Mouse (Mus musculus) lung, postnatal 4 days (tissue): ENCODE measurements around the gene Hsd17b11.

Experiments used
- DNase-seq, 2 experiments: peaks; one replicate each; pipeline ENCODE4 v3.0.0; 2021

The Hsd17b11 gene

DNA sequence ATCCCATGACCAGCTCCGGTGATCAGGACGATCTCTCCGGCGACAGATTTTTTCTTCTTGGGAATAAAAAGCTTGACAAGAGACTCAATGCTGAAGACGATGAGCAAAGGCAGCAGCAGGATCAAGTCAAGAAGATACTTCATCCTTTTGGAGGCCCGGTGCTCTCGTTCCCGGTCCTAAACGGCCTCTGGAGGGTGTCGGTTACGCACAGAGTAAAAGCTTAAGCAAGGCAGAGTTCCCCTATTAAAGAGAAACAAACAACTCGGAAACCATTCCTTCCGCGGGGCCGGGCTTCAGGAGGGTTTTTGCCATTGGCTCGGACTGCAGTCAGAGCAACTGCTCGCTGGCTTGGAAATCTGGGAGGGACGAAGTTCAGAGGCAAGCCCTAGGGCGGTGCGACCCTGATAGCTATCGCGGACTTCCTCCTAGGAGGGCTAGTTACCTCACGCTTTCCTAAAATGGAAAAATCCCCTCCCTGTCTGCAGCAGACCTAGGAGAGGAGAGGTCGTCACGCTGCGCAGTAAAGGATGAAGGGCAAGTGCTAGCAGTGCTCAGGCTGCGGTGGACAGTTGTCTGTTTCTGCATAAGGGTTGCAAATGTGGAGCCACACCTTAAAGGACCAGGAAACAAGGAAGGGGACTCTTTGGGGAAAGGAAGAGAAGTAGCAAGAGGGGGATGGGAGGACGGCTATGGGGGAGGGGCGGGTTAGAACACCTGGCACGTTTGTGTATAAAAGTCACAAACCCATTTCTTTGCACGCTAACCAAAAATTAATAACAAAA lies at the start of gene Hsd17b11:
TSS of gene Hsd17b11 (minus strand) at position 323 of the 782 bp plus-strand sequence.
- peak; percentile 90 to 93 for DNase-seq

DNA sequence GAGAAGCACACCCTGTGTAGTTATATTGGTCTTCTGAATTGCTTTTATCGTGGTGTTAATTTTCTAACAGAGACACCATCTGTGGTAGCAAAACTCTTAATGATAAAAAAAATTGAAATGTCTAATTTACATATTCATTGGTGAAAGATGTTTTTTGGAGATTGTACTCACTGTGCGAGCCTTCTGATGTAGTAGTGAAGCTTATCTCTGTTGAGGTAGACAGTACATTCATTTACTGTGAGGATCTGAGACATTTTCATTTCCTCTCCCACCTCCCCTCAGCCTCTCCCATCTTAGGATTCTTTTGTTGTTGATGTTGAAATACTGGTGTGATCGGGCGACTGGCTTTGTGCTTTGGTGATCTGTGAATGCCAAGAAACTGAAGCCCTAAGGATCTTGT lies 49.3 kb upstream of the Hsd17b11 start:
- DNase-seq = no peak

DNA sequence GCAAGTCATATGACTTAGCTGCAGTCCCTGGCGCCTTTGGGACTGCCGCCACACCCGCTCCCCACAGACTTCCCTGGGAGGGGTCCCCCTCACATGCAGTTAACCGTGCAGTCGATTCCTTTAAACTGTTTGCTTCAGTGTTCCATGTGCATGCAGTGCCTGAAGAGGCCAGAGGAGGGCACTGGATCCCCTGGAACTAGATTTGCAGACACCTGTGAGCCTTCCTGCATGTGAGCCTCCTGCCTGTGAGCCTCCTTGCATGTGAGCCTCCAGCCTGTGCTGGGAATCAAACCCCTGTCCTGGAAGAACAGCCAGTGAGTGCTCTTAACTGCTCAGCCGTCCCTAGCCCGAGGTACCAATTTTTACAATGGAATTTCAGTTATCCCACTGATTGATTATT lies 47.0 kb upstream of the Hsd17b11 start:
- no peak for DNase-seq

DNA sequence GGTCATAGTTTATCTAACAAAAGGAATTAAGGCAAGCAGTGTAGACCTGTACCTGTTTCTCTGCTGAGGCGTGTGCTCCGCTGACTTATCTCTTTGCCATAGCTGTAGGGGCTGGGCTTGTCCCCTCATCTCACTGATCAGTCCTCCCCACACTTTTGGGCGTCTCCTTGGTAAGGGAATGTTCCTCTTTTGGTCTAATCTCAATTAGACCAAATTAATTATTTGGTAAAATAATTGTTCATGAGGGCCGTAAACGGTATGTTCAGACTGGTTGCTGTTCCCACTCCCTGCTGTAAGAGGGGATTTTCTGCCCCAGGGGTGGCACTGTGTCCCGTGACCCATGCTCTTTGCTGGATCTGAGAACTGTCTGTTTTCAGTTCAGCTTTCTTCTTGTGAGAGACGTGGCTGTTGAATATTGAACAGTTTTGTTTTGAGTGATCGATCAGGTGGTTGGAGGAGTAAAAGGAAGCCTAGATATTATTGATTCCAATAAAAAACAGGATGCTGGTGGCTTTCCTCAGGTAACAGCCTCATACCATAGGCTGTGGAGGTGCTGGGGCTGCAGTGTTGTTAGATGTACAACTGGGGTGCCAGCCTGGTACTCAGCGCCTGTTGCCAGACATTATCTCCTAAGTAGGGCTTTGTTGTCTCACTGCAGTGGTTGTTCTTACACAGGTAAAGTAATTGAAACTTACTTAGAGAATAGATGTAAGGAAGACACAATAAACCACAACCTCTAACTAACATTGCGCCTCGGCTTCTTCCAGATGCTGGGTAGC lies 41.2 kb upstream of the Hsd17b11 start:
- no peak for DNase-seq

DNA sequence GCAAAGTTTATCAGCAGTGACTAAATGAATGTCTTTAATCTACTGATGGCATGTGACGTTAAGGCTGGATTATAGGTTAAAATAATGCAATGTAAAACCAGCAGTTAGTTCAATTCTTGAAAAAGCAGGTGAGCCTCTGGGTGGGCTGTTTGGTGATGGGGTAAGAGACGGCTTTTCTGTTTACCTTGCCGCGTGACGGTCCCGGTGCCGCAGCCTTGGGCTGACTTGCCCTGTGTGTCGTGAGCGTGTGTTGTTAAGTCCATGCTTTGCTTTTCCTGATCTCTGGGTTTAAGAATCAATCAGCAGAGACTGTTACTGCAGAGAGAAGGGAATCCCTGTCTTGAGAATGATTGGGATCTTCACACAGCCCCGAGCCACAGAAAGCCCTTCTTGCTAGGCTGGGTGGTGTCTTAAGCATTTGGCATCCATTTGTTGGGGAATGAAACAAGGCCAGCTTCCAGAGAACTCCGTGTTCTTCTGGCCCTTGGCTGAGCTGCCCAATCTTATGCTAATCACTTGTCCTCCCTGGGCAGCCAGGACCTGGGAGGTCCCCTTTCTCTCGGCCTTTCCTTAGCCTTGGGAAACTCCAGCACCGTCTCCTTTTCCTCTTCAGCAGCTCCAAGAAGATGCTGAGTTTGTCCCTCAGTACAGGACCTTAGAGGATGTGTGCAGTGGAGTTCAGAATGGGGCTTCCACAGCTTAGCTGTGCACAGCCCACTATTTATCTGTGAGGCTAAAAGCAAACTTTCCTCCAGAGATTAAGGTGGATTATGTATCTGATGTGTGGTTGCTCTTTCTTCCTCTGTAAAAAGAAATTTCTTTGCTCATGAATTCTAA lies 40.4 kb upstream of the Hsd17b11 start:
- no peak for DNase-seq

DNA sequence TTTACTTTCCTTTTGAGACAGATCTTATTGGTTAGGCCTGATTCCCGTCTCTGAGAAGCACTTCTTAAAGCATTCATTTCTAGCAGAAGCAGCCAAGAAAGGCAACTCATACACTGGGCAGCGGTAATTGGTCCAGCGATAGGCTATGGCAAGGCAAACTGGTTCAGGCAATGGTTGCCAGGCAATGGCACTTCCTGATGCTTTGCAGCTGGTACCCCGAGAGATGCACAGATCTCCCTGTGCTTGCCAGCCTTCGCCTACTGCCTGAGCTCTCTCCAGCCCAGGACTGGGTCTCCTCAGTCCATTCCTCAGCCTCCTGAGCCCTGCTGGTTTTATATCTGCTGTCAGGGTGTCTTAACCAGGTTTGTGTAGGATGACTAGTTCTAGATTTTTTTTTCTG lies 38.7 kb upstream of the Hsd17b11 start:
- no peak for DNase-seq

DNA sequence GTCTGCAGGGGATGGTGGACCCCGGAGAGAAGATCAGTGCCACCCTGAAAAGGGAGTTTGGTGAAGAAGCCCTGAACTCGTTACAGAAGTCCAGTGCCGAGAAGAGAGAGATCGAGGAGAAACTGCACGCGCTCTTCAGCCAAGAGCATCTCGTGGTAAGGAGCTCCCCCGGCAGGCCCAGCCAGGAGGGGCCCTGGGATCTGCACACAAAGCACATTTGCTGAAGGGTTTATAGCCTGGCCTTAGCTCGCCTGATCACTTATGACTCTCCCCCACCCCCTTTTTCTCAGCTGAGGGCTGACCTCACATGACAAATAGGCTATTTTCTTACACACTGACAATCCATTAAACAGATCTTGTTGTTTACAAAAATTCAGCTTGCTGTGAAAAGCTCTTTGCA lies 37.9 kb upstream of the Hsd17b11 start:
- no peak for DNase-seq

DNA sequence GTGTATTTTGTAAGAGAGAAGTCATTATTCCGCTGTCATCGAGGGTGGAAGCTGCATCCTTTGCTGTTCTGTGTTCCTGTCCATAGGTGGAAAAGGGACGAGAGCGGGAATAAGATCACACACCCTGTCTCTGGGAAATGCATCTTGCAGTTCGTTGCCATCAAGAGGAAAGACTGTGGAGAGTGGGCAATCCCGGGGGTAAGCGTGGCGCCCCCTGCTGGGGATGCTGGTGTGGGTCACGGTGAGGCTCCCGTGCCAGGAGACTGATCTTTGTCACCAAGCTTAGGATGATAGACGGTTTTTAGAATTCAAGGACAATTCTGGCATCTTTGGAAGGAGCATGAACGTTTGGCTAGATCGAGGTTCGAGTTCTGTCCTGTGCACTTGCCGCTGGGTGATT lies 36.3 kb upstream of the Hsd17b11 start:
- DNase-seq = peak in 1 of 2 experiments; percentile 67

DNA sequence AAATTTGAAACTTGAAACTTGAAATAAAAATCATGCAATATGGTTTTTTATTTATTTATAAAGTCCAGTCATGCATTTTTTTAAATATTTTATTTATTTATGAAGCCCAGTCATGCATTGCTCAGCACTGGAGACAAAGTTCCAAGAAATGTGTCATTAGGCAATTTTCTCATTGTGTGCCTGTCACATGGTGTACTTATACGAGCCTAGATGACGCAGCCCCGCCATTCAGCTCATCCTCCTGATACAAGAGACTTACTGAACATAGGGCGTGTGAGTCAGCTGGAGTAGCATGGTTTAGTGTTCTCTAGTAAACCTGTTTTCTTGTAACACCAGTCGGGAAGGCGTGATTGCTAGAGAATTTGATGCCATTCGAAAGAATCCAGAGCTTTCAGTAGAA lies 34.6 kb upstream of the Hsd17b11 start:
- no peak for DNase-seq

DNA sequence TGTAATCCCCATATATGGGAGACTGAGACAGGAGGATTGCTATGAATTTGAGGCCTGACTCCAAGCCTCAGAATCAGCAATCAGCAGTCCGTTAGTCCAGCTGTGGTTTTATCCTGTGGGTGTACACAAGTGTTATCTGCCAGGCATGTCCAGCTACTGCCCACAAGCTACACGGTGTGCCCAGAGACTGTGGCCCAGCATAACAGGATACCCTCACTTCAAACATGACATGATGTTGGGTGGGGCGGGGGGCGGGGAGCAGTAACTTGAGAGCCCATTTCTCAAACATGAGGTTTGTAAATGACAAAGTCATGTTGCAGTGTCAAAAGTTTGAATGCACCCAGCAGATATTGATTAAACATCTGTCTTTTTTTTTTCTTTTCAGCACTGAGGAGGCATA lies 34.1 kb upstream of the Hsd17b11 start:
- DNase-seq = no peak

DNA sequence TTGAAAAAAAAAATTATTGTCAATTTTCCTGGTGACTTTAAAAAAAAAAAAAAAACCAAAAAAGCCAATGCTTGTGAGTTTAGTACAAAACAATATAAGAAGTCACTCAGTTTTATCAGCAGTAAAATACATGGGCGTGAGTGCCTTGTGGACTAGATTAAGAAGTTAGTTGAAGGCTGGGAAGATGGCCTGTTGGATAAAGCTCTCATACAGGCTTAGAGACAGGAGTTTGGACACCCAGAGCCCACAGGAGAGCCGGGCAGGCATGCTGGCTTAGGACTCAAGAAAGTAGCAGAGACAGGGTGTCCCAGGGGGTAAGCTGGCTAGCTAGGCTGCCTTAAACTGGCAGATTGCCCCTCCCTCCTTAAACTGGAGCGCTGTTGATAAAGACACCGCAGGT lies 33.2 kb upstream of the Hsd17b11 start:
- DNase-seq = no peak

DNA sequence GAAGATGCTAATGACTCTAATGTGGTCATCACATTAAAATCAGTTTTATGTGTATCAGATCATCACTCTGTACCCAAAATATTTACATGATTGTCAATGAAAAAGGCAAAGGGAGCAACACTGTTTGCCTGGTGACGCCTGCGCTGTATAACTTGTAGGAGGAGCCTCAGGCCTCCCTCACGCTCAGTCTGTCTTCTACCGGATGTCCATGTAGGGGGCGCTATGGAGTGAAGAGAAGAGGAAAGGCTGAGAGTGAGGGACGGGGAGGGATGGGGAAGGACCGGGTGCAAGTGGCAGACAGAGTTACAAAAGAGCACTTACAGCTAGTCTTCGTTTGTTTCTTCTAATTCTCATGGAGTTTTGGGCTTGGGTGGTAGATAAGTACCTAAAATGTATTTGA lies 31.2 kb upstream of the Hsd17b11 start:
- peak in 1 of 2 experiments; percentile 39 for DNase-seq

DNA sequence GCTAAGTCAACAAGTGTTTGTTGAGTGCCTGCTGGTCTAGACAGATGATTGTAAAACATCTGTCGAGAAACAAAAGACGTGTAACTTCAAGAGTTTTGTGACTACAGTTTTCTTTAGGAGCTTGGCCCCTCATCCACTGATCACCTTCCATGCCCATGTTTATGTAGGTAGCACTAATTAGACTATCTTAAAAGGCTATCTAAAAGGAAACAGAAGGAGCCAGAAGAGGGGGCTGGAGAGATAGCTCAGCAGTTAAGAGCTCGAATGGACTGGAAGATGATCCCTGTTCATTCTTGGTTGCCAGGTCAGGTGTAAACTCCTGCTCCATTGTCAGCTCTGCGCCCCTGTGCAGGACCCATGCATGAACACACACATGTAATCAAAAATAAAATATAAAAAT lies 26.4 kb upstream of the Hsd17b11 start:
- DNase-seq = no peak

DNA sequence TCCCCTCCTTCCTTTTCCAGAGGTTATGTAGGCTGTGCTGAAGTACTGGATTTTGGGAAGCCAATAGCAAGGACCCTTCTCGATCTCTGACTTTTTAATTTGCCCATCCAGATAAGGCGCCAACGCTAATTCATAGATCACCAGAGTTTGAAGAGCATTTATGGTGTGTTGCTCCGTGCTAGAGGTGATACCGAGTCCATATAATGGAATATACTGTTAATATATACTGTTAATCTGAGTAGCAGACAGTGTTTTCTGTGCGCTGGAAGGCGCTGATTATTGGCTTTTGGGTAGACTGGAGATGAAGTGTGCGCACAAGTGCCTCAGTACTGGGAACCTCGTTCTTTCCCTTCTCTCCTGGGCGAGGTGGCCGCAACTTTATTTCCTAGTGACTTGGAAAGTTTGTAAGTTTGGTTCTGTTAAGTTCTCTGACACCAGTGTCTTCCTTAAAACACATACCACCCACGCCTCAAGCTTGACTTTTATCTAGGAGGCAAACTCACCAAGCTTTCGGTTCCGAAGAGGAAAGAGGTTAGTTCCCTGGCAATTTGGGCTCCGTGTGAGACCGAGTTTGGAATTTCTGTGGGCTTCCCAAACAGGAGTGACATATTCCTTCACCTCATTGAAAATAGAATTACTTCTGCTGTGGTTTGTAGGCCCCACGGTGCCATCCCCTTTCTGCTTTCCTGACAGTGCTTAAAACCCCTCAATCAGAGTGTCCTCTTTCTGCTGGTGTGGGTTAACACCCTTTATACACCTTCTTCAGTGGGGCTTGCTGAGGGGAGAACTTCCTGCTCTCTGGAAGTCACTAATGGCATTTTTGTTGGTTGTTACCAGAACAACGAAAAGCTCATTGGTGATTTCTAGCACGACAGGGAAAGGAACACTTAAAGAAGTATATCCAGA lies 25.7 kb upstream of the Hsd17b11 start:
- DNase-seq = peak in 1 of 2 experiments; percentile 34

DNA sequence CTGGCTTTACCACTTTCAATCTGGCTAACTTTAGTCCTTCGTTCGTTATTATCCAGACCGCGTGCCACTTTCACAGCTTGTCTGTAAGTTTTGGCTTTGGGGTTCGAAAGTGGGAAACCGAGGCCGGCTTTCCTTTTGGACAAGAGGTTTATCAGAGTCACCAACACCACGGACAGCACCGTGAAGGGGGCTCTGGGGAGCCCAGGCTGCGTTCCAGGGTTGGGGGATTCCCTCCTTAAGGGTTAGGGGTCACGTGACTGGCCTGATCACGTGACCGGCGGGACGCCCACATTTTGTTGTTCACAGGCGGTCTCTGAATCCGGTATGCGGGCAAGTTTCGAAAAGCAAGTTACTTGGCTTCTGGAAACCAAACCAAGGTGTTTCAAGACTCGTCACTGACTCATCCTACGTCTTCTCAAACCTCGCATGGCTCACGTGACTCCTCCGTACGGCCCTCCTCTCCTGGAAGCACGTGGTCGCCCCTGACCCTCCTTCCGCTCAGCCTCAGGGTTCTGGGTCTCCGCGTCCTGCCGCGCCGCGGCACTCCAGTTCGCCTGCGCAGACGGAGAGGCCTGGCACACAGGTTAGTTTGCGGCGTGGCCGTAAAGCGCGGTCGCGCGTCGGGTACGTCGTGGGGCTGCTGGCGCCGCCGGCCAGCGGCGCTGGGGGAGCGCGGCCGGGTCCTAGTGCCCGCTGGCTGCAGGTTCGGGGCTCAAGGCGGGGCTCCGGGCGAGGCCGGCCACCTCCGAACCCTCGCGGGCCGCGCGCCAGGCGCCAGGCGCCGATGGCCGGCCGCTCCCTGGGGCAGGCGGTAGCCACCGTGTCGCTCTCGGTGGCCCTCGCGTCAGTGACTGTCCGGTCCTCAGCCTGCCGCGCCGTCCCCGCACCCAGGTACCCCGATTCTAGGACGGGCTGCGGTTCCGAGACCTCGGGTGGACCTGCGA lies 24.8 kb upstream of the Hsd17b11 start, which contains the start of gene Nudt9:
TSS of gene Nudt9 (plus strand) at position 51 of the 944 bp plus-strand sequence.
- peak; percentile 98 to 99 for DNase-seq

DNA sequence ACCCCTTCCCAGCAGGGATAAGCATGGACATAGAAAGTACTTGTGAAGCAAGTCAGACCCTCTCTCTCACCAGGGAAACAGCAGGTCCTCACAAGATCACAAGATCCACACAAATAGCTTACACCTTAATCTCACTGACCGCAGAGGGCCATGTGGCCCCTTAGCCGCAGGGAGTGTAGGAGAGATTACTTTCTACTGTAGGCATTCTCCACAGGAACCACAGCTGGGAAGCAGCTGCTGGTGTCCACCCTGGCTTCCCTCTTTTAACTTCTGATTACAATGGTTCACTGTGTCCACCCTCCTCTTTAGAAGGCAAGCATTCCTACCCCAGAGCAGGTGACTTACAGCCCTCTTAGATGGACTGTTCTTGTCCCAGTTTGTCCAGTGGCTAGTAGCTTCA lies 22.0 kb upstream of the Hsd17b11 start:
- DNase-seq = no peak

DNA sequence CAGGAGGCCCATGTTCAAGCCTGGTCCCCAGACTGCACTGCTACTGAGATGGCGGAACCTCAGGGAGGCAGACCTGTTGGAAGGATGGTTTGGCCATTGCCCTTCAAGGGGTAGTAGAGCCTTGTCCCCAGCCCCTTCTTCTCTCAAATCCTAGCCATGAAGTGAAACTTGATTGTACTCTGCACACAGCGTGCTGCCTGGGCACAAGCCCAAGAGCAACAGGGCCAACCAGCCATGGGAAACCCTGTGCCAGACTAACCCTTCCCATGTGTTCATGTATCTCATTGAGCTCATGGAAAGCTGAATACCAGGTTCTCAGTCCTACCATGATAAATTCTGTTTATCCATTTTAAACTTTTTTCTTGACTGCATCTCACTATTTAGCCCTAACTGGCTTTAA lies 21.2 kb upstream of the Hsd17b11 start:
- DNase-seq = no peak

DNA sequence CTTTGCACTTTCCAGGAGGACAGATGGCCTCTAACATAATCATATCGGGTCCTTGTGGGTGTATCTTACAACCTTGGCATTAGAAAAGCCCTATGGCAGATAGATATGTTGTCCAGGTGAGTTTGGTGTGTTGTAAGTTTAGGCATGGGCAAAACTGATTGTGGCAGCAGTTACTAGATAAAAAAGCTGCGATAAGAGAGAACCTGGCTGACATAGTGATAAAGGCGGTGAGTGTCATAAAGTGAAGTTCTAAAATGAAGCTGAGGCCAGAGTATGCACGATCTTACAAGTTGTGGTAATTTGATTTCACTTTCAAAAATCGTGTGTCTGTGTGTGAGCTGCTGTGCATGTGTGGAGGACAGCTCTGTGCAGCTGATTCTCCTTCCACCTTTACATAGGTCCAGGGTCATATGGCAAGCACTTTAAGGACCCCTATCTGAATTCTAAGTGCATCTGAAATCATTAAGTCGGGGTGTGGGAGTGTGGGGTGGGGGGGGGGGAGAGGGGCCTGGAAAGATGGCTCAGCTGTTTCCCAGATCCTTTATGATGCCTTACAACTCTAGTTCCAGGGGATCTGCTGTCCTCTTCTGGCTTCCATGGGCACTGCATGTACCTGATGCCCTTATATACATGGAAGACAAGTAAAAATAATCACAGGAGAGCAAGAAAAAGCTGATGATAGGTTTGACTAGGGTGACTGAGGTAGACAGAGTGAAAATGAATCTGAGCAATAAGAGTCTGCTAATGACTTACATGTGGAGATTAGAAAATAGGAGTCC lies 17.6 kb upstream of the Hsd17b11 start:
- peak in 1 of 2 experiments; percentile 67 for DNase-seq

DNA sequence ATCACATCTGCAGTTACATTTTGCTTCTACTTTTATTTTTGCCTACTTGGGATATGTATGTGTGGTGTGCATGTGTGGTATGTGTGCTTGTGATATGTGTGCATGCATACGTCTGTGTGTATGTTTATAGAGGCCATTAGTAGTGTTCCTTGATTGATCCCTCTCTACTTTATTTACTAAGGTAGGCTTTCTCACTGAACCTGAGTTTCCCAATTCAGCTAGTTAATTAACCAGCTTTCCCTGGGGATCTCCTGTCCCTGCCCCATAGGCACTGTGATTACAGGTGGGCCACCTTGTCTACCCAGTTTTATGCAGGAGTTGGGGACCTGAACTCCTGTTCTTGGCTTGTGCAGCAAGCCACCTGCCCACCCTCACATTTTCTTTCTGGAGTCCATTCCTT lies 15.0 kb upstream of the Hsd17b11 start:
- no peak for DNase-seq

DNA sequence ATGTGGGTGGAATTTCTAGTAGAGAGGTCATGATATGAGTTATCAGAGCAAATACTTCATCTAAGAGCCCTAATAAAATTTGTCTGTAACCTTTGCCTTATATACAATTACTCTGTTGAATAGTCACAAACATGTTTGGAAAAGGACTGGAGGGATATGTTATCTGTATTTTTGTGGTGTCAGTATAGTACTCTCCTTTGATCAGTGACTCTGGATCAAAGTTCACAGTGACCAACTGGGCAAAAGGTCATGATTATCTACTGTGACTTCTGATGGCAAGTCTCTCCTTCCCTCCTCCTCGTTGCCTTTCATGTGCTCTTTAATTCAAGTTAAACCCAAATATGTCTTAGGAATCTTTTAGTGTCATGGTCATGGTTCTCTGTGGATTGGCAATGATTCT lies 14.1 kb upstream of the Hsd17b11 start:
- DNase-seq = no peak
